Mouse (Mus musculus) forebrain, embryonic 13.5 days (tissue): ENCODE measurements around the gene Cdyl. TPM values are rescaled to one million over a fixed set of nuclear protein-coding genes. Genes with fewer than 3 reads are reported as not detected.

Experiments used
- polyA plus RNA-seq: library from polyadenylated mRNA; unstranded; fragments of >200 nt; fragmentation: Nextera tagmentation; extraction: Ambion mirVana; gene quantifications from 2 replicates; pipeline ENCODE4 v1.2.1, GENCODE M21; 2015

Cdyl gene
- polyA plus RNA-seq, 1 experiment from 2014 or later: 4.7 TPM

Other genes starting within 250 kb of the Cdyl start
- gene Rpp40, start 246.5 kb downstream of the Cdyl start, polyA plus RNA-seq: 10.5 and 12.7 TPM in 2 replicates